Mouse (Mus musculus): ENCODE data around the gene L3mbtl1.
"Not testable (repeated sequence)": the region's sequence is repeated elsewhere in the genome, so short reads cannot be mapped to it uniquely, and the experiment has no call there.

L3mbtl1 gene

GRCm38 (mm10) chr2:162943148-162943846 lies at the start of gene L3mbtl1:
L3mbtl1 (plus strand) TSS chr2:162943472.
- DNase-seq (ENCODE audit: low read depth, low spot score) = no peak

- DNase-seq (ENCODE audit: low read depth, low spot score) = not testable (repeated sequence)
These were observed 44.0 kb upstream of the L3mbtl1 start for GRCm38 (mm10) chr2:162899256-162899655.

DNA sequence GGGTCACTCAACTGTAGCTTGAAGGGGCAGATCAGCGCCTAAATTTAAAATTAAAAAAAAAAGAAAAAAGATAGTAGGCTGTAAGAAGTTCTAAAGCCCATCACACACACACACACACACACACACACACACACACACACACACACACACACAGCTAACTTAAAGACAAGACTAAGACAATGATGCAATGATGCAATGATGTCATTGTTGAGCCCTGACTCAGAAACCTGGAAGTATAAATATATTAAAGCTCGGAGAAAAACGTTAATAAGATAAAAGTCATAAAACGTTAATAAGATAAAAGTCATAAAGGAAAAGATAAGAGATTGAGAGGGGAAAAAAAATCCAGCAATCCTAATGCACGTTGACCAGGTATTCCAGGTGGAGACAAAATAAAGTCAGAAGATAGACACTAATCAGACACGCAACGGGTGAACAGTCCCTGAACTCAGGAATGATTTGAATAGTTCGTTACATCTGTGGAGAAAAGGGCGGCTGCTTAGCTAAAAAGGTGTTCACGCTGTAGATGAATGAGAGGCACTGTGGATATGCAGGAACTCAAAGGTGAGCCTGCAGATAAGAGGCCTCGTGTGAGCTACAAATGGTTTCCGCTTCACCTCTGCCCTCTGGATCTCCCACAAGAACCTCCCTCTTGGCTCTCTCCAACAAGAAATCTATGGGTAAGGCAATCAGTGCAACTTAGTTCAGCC lies 43.2 kb upstream of the L3mbtl1 start:
- DNase-seq (ENCODE audit: low read depth, low spot score) = no peak

DNA sequence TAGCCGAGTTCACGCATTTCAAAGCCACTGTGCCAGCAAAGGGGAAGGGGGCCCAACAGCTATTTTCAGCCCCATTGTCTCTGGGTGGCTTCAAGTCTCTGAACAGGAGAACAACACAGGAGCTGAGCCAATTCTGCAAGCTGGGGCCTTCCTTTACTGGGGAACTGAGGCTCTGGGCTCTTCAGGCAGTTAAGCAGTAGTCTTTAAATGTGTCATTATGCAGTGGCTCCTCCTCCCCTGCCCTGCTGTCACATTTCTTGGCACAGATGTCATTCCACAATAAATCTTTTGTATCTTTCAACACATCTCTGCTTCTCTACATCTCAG lies 42.7 kb upstream of the L3mbtl1 start:
- no peak for DNase-seq (ENCODE audit: low read depth, low spot score)

DNA sequence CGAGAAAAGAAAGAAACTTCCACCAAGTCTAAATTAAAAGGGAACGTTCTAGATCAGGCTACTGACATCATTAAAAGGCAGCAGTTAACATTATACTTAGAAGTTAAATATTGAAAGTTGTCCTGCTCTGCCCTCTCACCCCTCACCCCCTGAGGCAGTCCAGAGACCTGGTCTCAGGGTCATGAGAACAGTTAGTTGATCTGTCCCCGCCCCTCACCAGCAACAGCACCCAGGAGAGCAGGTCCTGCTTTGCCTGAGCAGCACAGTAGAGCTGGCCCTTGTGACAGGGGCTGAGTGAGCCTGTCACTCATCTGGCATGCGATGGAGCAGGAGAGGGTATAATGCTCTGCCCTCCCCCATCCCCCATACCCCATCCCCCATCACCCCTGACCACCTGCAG lies 37.4 kb upstream of the L3mbtl1 start:
- DNase-seq (ENCODE audit: low read depth, low spot score) = no peak

GRCm38 (mm10) chr2:162908052-162908491 lies 35.2 kb upstream of the L3mbtl1 start:
- no peak for DNase-seq (ENCODE audit: low read depth, low spot score)

DNA sequence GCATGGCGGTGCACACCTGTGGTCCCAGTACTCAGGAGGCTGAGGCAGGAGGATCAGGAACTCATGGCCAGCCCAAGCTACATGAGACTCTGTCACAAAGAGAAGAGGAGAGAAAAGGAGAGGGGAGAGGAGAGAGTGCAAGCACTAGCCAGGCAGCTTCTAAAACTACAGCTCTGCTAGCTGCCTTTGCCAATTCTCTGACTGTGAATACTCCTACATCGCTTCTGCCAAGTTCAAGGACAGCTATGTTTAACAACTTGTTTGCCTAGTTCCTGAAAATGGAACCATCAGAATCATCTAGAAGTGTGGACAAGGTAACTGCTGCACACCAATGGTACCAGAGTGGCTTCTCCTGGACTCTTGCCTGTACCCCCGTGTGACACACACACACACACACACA lies 29.2 kb upstream of the L3mbtl1 start:
- no peak for DNase-seq (ENCODE audit: low read depth, low spot score)

GRCm38 (mm10) chr2:162914519-162914918 lies 28.8 kb upstream of the L3mbtl1 start:
- no peak for DNase-seq (ENCODE audit: low read depth, low spot score)

GRCm38 (mm10) chr2:162919926-162920325 lies 23.3 kb upstream of the L3mbtl1 start:
- no peak for DNase-seq (ENCODE audit: low read depth, low spot score)

- DNase-seq (ENCODE audit: low read depth, low spot score) = no peak
These were observed 21.1 kb upstream of the L3mbtl1 start for GRCm38 (mm10) chr2:162922183-162922582.

DNA sequence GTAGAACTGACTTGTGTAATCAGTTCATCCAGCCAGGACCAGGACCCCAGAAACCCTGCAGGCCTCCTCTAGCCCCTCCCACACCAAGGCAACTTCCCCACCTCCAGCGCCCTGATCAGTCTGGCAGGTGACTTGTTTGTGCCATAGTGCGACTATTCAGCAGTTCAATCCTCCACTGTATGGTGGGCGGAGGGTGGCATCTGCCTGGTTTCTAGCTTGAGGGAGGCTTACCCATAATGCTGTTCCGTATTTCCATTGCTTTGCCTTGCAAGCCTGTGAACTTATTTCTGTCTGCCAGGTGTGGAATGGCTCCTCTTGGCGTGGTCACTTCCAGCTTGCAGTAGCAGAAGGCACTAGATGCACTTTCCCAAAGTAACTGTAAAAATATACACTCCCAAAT lies 20.4 kb upstream of the L3mbtl1 start:
- DNase-seq (ENCODE audit: low read depth, low spot score) = no peak

DNA sequence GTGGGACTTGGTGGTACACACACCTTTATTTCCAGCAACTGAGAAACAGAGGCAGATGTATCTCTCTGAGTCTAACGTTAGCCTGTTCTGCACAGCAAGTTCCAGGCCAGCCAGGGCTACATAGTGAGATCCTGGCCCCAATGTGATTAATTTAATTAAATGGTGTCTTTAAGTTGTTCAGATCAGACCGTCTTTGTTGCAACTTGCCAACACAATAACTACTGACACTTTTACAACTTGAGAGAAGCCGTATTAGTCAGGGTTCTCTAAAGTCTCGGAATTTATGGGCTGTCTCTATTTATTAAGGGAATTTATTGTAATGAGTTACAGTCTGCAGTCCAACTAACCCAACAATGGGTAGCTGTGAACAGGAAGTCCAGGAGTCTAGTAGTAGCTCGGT lies 19.1 kb upstream of the L3mbtl1 start:
- no peak for DNase-seq (ENCODE audit: low read depth, low spot score)

GRCm38 (mm10) chr2:162927918-162928585 lies 15.2 kb upstream of the L3mbtl1 start:
- no peak for DNase-seq (ENCODE audit: low read depth, low spot score)

DNA sequence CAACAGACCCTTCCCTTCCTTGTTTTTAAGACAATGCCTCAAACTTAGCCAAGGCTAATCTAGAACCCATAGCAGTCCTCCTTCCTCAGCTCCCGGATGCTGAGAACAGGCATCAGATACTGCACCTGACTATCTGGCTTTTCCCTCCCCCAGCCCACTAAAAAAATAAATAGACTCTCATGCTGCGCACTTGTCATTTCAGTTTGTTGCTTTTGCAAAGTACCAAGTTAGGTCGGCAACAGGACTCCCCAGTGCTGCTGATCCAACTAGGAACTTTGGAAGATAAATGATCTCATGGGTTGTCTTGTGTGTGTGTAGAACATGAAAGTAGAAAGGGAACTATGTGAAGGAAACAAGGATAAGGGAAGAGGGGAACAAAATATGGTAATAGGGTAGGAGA lies 13.6 kb upstream of the L3mbtl1 start:
- no peak for DNase-seq (ENCODE audit: low read depth, low spot score)

DNA sequence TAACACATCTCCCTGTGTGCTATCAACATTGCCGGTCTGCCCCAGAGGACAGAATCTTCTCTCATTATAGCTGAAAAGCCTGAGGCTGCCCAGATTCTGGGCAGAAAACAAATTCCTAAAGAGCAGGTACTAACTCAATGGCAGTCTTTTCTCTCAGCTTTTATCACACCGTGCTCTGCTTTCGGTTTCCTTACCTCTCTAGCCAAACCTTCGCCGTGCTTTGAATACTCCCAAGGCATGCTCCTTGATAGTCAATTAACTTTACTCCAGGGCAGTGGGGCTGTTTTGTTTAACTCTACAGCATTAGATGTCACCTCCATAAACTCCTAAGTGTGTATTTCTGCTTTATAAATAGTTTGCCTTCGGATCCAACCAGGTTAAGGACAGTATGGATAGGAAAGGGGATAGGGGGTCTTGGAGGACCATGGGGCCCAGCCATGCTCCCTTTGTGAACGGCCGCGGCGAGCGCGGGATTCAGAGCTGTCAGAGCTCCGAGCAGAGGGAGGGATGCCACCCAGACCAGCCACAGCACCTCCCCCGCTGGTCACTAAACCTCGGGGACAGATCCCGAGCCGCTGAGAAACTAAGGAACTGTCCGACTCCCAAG lies 12.7 kb upstream of the L3mbtl1 start:
- no peak for DNase-seq (ENCODE audit: low read depth, low spot score)

- peak; percentile 89 for DNase-seq (ENCODE audit: low read depth, low spot score)
These were observed 12.1 kb upstream of the L3mbtl1 start, which contains the start of gene Srsf6 for GRCm38 (mm10) chr2:162931123-162931673. Srsf6 (plus strand) TSS chr2:162931528.

DNA sequence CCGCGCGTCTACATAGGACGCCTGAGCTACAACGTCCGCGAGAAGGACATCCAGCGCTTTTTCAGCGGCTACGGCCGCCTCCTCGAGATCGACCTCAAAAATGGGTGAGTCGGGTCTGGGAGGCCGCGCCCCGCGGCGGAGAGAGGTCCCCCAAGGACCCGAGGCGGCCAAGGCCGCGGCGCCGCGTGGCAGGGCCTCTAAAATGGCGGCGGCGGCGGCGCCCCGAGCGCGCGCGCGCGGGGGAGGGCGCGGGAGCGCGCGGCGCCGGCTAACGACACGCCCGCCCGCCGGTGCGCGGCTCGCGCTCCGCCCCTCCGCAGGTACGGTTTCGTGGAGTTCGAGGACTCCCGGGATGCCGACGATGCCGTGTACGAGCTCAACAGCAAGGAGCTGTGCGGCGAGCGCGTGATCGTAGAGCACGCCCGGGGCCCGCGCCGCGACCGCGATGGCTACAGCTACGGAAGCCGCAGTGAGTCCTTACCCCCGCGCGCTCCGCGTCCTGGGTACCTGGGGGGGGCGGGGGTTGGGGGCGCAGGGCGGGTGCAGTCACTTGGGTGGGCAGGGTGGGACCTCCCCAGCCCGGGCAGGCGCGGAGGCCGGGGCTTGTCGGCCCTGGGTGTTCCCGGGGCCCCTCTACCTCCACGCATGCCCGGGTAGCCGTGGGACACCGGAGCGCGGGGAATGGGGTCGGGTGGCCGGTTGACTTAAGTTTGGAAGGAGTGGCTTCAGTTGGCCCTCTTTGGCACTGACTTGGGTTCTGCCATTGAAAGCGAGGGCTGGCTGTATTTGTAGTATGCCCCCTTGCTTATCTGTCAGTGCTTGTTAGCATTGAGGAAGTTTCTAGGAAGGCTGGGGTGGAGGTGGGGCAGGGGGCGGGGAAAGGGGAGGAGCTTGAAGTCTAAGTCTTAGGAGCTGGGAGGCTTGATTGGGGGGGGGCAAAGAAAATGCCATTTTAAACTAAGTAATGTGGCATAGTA lies 11.3 kb upstream of the L3mbtl1 start:
- no peak for DNase-seq (ENCODE audit: low read depth, low spot score)

- DNase-seq (ENCODE audit: low read depth, low spot score) = no peak
These were observed 10.6 kb upstream of the L3mbtl1 start for GRCm38 (mm10) chr2:162932706-162933105.

- DNase-seq (ENCODE audit: low read depth, low spot score) = no peak
These were observed 8.9 kb upstream of the L3mbtl1 start for GRCm38 (mm10) chr2:162934421-162934820.

- no peak for DNase-seq (ENCODE audit: low read depth, low spot score)
These were observed 7.6 kb upstream of the L3mbtl1 start for GRCm38 (mm10) chr2:162935700-162936099.

DNA sequence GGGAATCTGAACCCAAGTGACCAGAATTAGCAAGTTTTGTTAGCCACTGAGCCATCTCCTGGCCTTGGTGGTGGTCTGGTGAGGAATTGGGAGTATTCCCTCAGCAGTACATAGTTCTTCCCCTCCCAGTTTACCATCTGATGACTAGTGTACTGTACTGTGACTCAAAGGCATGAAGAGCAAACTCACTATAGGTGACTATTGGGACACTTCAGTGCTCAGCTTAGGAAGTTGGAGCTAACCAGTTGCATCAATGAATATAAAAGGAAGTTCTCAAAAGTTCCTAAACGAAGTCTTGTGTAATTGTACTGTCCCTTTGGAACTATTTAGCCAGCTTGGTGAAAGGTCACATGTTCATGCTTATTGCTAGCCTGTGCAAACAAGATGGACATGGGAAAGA lies 3.7 kb upstream of the L3mbtl1 start:
- DNase-seq (ENCODE audit: low read depth, low spot score) = no peak
